Mouse (Mus musculus) C2C12 (cell line): Measurements from ENCODE around the gene Cacna1e.

ENCODE experiments used
- CEBPB ChIP-seq: IDR thresholded peaks from one replicate; pipeline ENCODE4 v1.6.1; 2011; ENCODE audit warnings: low read depth, mild to moderate bottlenecking, control low read depth, moderate library complexity
- CTCF ChIP-seq: IDR thresholded peaks from one replicate; pipeline ENCODE4 v1.5.1; 2011; ENCODE audit not compliant: control insufficient read depth, insufficient read depth, insufficient read length
- MAX ChIP-seq: IDR thresholded peaks from one replicate; pipeline ENCODE4 v1.6.1; 2011; ENCODE audit warnings: mild to moderate bottlenecking, control low read depth
- MYOD1 ChIP-seq: IDR thresholded peaks from one replicate; pipeline ENCODE4 v1.6.1; 2011; ENCODE audit warnings: low read depth; ENCODE audit not compliant: control insufficient read depth, insufficient read length
- MYOG ChIP-seq: IDR thresholded peaks from one replicate; pipeline ENCODE4 v1.6.1; 2011; ENCODE audit not compliant: control insufficient read depth, insufficient read length; ENCODE audit errors: extremely low read depth
- USF1 ChIP-seq: IDR thresholded peaks from one replicate; pipeline ENCODE4 v1.6.1; 2011; ENCODE audit warnings: low read depth, mild to moderate bottlenecking, control low read depth, moderate library complexity

DNA sequence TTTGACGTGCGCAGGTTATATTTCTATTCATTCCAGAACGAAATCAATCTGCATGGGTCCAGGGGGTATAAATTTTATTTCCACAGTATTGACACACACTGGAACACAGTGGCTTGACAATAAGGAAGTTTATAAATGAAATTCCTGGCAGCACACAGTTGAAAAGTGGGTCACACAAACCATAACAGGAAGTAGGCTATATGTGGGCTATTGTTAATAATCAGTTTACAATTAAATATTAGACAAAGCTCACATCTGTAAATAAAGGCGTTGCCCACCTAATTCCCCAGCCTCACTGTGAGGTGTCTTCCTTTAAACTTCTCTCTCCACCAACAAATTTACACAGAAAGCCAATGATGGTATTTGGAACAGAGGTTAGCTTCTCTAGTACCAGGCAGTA is 305.6 kb downstream of the Cacna1e start:
- no peak for TF ChIP-seq CTCF
- no peak for TF ChIP-seq USF1
- no peak for TF ChIP-seq CEBPB
- no peak for TF ChIP-seq MAX
- TF ChIP-seq MYOD1 = no peak
- no peak for TF ChIP-seq MYOG
